Mouse (Mus musculus) MEL (cell line): ENCODE measurements around the gene Kcnb1. TPM values are rescaled to one million over a fixed set of nuclear protein-coding genes. Genes with fewer than 3 reads are reported as not detected.

Experiments used
- DNase-seq: peaks from one replicate; pipeline ENCODE4 v3.0.0; 2011; ENCODE audit warnings: low read depth, low spot score
- H3K27ac ChIP-seq: 2 replicates; pipeline ENCODE4 v1.5.1; 2012; ENCODE audit warnings: low read depth, mild to moderate bottlenecking, control low read depth, low read length, moderate library complexity; ENCODE audit not compliant: control insufficient read depth
- H3K27me3 ChIP-seq, 2 experiments: fragments of 150-350 bp in 1 of 2; sonication (generic) in 1 of 2; 2 replicates each; pipeline ENCODE4 v1.6.1; 2012; ENCODE audit warnings: low read length in 2 of 2, mild to moderate bottlenecking in 2 of 2, improper control_type of control experiment in 1 of 2, moderate library complexity in 1 of 2; ENCODE audit not compliant: insufficient read depth in 2 of 2, control insufficient read depth in 1 of 2
- H3K36me3 ChIP-seq, 2 experiments: 2 replicates each; pipeline ENCODE4 v1.6.1; 2012 to 2014; ENCODE audit warnings: low read length in 2 of 2, improper control_type of control experiment in 1 of 2, inconsistent platforms in 1 of 2, mild to moderate bottlenecking in 1 of 2; ENCODE audit not compliant: insufficient read depth in 2 of 2, control insufficient read depth in 1 of 2
- H3K4me1 ChIP-seq, 2 experiments: fragments of 150-350 bp in 1 of 2; sonication (generic) in 1 of 2; 2 replicates each; pipeline ENCODE4 v1.6.1; 2012; ENCODE audit warnings: low read length in 2 of 2, improper control_type of control experiment in 1 of 2, mild to moderate bottlenecking in 1 of 2; ENCODE audit not compliant: insufficient read depth in 2 of 2, control insufficient read depth in 1 of 2
- H3K4me3 ChIP-seq, 2 experiments: fragments of 150-350 bp in 1 of 2; sonication (generic) in 1 of 2; 2 replicates each; pipeline ENCODE4 v1.5.1; 2012; ENCODE audit warnings: low read depth in 2 of 2, low read length in 2 of 2, mild to moderate bottlenecking in 2 of 2, moderate library complexity in 2 of 2, control low read depth in 1 of 2, improper control_type of control experiment in 1 of 2; ENCODE audit not compliant: control insufficient read depth in 1 of 2, insufficient read depth in 1 of 2
- H3K79me2 ChIP-seq: 2 replicates; pipeline ENCODE4 v1.6.1; 2012; ENCODE audit warnings: mild to moderate bottlenecking, low read length, moderate library complexity; ENCODE audit not compliant: control insufficient read depth, poor library complexity, insufficient read depth
- H3K9ac ChIP-seq: 2 replicates; pipeline ENCODE4 v1.6.1; 2012; ENCODE audit warnings: low read depth, mild to moderate bottlenecking, control low read depth, low read length, moderate library complexity; ENCODE audit not compliant: control insufficient read depth, poor library complexity, severe bottlenecking
- H3K9me3 ChIP-seq: fragments of 150-350 bp; sonication (generic); replicated peaks from 2 replicates; pipeline ENCODE4 v1.6.1; 2012; ENCODE audit warnings: mild to moderate bottlenecking, low read length, improper control_type of control experiment, moderate library complexity; ENCODE audit not compliant: insufficient read depth
- BHLHE40 ChIP-seq: IDR thresholded peaks from 2 replicates; pipeline ENCODE4 v1.6.1; 2012; ENCODE audit warnings: low read depth, mild to moderate bottlenecking, inconsistent platforms, low read length, improper control_type of control experiment, borderline replicate concordance
- CHD1 ChIP-seq: IDR thresholded peaks from 2 replicates; pipeline ENCODE4 v1.6.1; 2012; ENCODE audit warnings: low read depth, mild to moderate bottlenecking, inconsistent platforms, low read length, improper control_type of control experiment
- CHD2 ChIP-seq: IDR thresholded peaks from 2 replicates; pipeline ENCODE4 v1.6.1; 2011; ENCODE audit warnings: low read length, improper control_type of control experiment
- GABPA ChIP-seq: IDR thresholded peaks from 2 replicates; pipeline ENCODE4 v1.6.1; 2012; ENCODE audit warnings: low read depth, mild to moderate bottlenecking, inconsistent platforms, low read length, improper control_type of control experiment, moderate library complexity
- MAX ChIP-seq: IDR thresholded peaks from 2 replicates; pipeline ENCODE4 v1.6.1; 2011; ENCODE audit warnings: low read length, improper control_type of control experiment
- MEF2A ChIP-seq: IDR thresholded peaks from 2 replicates; pipeline ENCODE4 v1.6.1; 2014; ENCODE audit warnings: low read depth, mild to moderate bottlenecking, inconsistent platforms, low read length, improper control_type of control experiment; ENCODE audit not compliant: poor library complexity, insufficient replicate concordance, severe bottlenecking; ENCODE audit errors: extremely low read depth
- MXI1 ChIP-seq: IDR thresholded peaks from 2 replicates; pipeline ENCODE4 v1.6.1; 2011; ENCODE audit warnings: mild to moderate bottlenecking, low read depth, low read length, improper control_type of control experiment
- MYB ChIP-seq: IDR thresholded peaks from 2 replicates; pipeline ENCODE4 v1.6.1; 2011; ENCODE audit warnings: mild to moderate bottlenecking, low read depth, low read length, improper control_type of control experiment
- MYC ChIP-seq: IDR thresholded peaks from 2 replicates; pipeline ENCODE4 v1.6.1; 2011; ENCODE audit warnings: low read depth, mild to moderate bottlenecking, low read length, improper control_type of control experiment, moderate library complexity
- POLR2AphosphoS2 ChIP-seq: IDR thresholded peaks from 2 replicates; pipeline ENCODE4 v1.6.1; 2011; ENCODE audit warnings: low read length, improper control_type of control experiment
- RCOR1 ChIP-seq: IDR thresholded peaks from 2 replicates; pipeline ENCODE4 v1.6.1; 2012; ENCODE audit warnings: low read depth, mild to moderate bottlenecking, inconsistent platforms, low read length, improper control_type of control experiment
- SMC3 ChIP-seq: IDR thresholded peaks from 2 replicates; pipeline ENCODE4 v1.6.1; 2011; ENCODE audit warnings: low read depth, low read length, improper control_type of control experiment
- TAL1 ChIP-seq: IDR thresholded peaks from 2 replicates; pipeline ENCODE4 v1.6.1; 2012; ENCODE audit warnings: mild to moderate bottlenecking, inconsistent platforms, low read length, moderate library complexity, mixed read lengths
- UBTF ChIP-seq: IDR thresholded peaks from 2 replicates; pipeline ENCODE4 v1.6.1; 2012; ENCODE audit warnings: low read depth, mild to moderate bottlenecking, inconsistent platforms, low read length, improper control_type of control experiment, moderate library complexity, borderline replicate concordance; ENCODE audit not compliant: insufficient read depth
- USF2 ChIP-seq, 2 experiments: IDR thresholded peaks; 2 replicates each; pipeline ENCODE4 v1.6.1; 2011 to 2012; ENCODE audit warnings: improper control_type of control experiment in 2 of 2, low read length in 2 of 2, borderline replicate concordance in 1 of 2, inconsistent platforms in 1 of 2, low read depth in 1 of 2, mild to moderate bottlenecking in 1 of 2; ENCODE audit not compliant: insufficient read depth in 1 of 2
- ZKSCAN1 ChIP-seq: IDR thresholded peaks from 2 replicates; pipeline ENCODE4 v1.6.1; 2012; ENCODE audit warnings: low read depth, mild to moderate bottlenecking, inconsistent platforms, low read length, improper control_type of control experiment, moderate library complexity
- ZNF384 ChIP-seq: IDR thresholded peaks from 2 replicates; pipeline ENCODE4 v1.6.1; 2012; ENCODE audit warnings: low read depth, mild to moderate bottlenecking, inconsistent platforms, low read length, improper control_type of control experiment
- polyA plus RNA-seq, 2 experiments: library from polyadenylated mRNA; stranded (reverse) in 1 of 2; unstranded in 1 of 2; fragments of >175 nt in 1 of 2; fragments of >200 nt in 1 of 2; gene quantifications; 2 replicates each; pipeline versions ENCODE4 v1.2.1 to v1.2.4; 2012; ENCODE audit warnings: low replicate concordance in 2 of 2, low read depth in 1 of 2; ENCODE audit not compliant: insufficient read length in 2 of 2, insufficient read depth in 1 of 2, missing spikeins in 1 of 2
- total RNA-seq: library from RNA; depleted of rRNA; stranded (reverse); fragments of 300-350 nt; gene quantifications from 2 replicates; pipeline ENCODE4 v1.2.3, GENCODE M21; 2012

Kcnb1 gene
- total and polyA plus RNA-seq, 3 experiments: 0.39 to 3.6 TPM; not detected in 1

- H3K79me2 ChIP-seq: no peaks in the 10 kb centered on the region
- no peak overlapping the region for H3K27ac ChIP-seq
- DNase-seq: no peak
- no peaks in the 10 kb centered on the region for H3K27me3 ChIP-seq
- H3K36me3 ChIP-seq: no peaks in the 10 kb centered on the region; a peak in 1 of 4 replicates
- H3K9me3 ChIP-seq: no peaks in the 10 kb centered on the region
- H3K9ac ChIP-seq: no peak overlapping the region
- no peak overlapping the region for H3K4me3 ChIP-seq
- peaks cover 0 to 13% of the 10 kb centered on the region in 2 experiments; a peak in 1 of 4 replicates for H3K4me1 ChIP-seq
- no peak for TF ChIP-seq MYB
- TF ChIP-seq ZNF384: no peak
- no peak for TF ChIP-seq BHLHE40
- no peak for TF ChIP-seq MEF2A
- TF ChIP-seq MXI1: no peak
- TF ChIP-seq RCOR1: no peak
- TF ChIP-seq CHD1: no peak
- no peak for TF ChIP-seq USF2 (IDR thresholded peaks at IDR 0.05; ENCODE audit: borderline replicate concordance in 1 of 2, insufficient read depth in 1 of 2, low read depth in 1 of 2, low read length in 2 of 2)
- no peak for TF ChIP-seq MYC
- no peak for TF ChIP-seq POLR2AphosphoS2
- no peak for TF ChIP-seq SMC3
- TF ChIP-seq CHD2: no peak
- no peak for TF ChIP-seq UBTF
- no peak for TF ChIP-seq TAL1
- no peak for TF ChIP-seq MAX
Observed at GRCm38 (mm10) chr2:167123936-167124335, 66.0 kb downstream of the Kcnb1 start.

GRCm38 (mm10) chr2:167122737-167123136, 67.2 kb downstream of the Kcnb1 start:
- no peak overlapping the region for H3K27ac ChIP-seq
- H3K9ac ChIP-seq: no peak overlapping the region
- H3K9me3 ChIP-seq: no peaks in the 10 kb centered on the region
- no peaks in the 10 kb centered on the region for H3K79me2 ChIP-seq
- no peaks in the 10 kb centered on the region for H3K36me3 ChIP-seq
- H3K4me3 ChIP-seq: no peak overlapping the region
- no peak for DNase-seq
- TF ChIP-seq ZKSCAN1: no peak
- no peak for TF ChIP-seq GABPA
- 0 out of 4 replicates have a peak, but pooled peaks cover 0 to 8% of the 10 kb centered on the region in 2 experiments for H3K4me1 ChIP-seq
- H3K27me3 ChIP-seq: no peaks in the 10 kb centered on the region
